Mouse (Mus musculus): ENCODE data around the gene Ints11. TPM values are rescaled to one million over a fixed set of nuclear protein-coding genes. Genes with fewer than 3 reads are reported as not detected.
A peak's percentile ranks its signal among the peaks of the same experiment; 100 is the strongest.

The Ints11 gene
- polyA plus RNA-seq, 1 experiment from 2014 or later = 94.1 TPM

GRCm38 (mm10) chr4:155838187-155839153 is 30.9 kb upstream of the Ints11 start:
- Histone ChIP-seq H3K9ac (no peak overlapping the region), H3K27ac (no peak overlapping the region), H3K9me3 (no peaks in the 10 kb centered on the region), H3K27me3 (peaks cover 24% of the 10 kb centered on the region), H3K4me3 (replicated peaks) (no peak overlapping the region), H3K4me2 (no peak overlapping the region), H3K36me3 (replicated peaks) (peaks cover 2% of the 10 kb centered on the region; the same call in 1 of the 2 replicates), H3K4me1 (peaks cover 36% of the 10 kb centered on the region)
- no peak for ATAC-seq (ENCODE audit: low FRiP score)
- 61% methylated on average over 8 of the region's 8 CpGs for WGBS

GRCm38 (mm10) chr4:155839483-155839910 is 29.8 kb upstream of the Ints11 start, which contains the start of gene Mxra8:
Mxra8 (plus strand) TSS chr4:155839680.
- 0 out of 2 replicates have a peak, but pooled peaks cover 2% of the 10 kb centered on the region for H3K36me3 ChIP-seq (replicated peaks)
- H3K9me3 ChIP-seq = no peaks in the 10 kb centered on the region
- no peak within 1 kb of the TSS for H3K27ac ChIP-seq
- H3K27me3 ChIP-seq = peaks cover 24% of the 10 kb centered on the region
- H3K4me3 ChIP-seq (replicated peaks) = peak within 1 kb of the TSS; percentile 43
- 2% methylated on average over 16 of the region's 16 CpGs for WGBS
- peak; percentile 76 for ATAC-seq (ENCODE audit: low FRiP score)
- H3K9ac ChIP-seq = peak within 1 kb of the TSS; percentile 63
- H3K4me1 ChIP-seq = peaks cover 30% of the 10 kb centered on the region
- peak within 1 kb of the TSS; percentile 71 for H3K4me2 ChIP-seq

- Histone ChIP-seq H3K4me1 (peaks cover 30% of the 10 kb centered on the region), H3K27me3 (peaks cover 24% of the 10 kb centered on the region), H3K36me3 (replicated peaks) (0 out of 2 replicates have a peak, but pooled peaks cover 2% of the 10 kb centered on the region), H3K4me3 (replicated peaks) (peak overlapping the region; percentile 43), H3K9me3 (no peaks in the 10 kb centered on the region), H3K27ac (no peak overlapping the region), H3K9ac (peak overlapping the region; percentile 63), H3K4me2 (peak overlapping the region; percentile 71)
- 9% methylated on average over 8 of the region's 8 CpGs for WGBS
- ATAC-seq (ENCODE audit: low FRiP score) = peak; percentile 47
Measured at GRCm38 (mm10) chr4:155840076-155841002, 29.0 kb upstream of the Ints11 start.

DNA sequence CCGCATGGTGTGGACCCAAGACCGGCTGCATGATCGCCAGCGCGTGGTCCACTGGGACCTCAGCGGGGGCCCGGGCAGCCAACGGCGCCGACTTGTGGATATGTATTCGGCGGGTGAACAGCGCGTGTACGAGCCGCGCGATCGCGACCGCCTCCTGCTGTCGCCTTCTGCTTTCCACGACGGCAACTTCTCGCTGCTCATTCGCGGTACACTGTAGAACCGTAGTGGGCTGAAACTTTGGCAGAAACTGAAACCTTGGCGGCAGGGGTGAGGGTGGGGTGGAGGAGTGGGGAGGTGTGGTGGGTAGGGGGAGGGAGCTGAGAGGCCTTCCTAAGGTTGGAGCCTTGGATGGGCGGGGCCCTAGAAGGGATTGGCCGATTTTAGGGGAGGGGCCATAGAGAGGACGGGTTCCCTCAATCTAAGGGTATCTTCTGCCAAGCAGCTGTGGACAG is 28.3 kb upstream of the Ints11 start:
- peak; percentile 59 for ATAC-seq (ENCODE audit: low FRiP score)
- under 1% methylated on average over 32 of the region's 32 CpGs for WGBS
- peak overlapping the region; percentile 43 for H3K4me3 ChIP-seq (replicated peaks)
- H3K4me2 ChIP-seq = peak overlapping the region; percentile 71
- H3K27me3 ChIP-seq = peaks cover 24% of the 10 kb centered on the region
- peaks cover 30% of the 10 kb centered on the region for H3K4me1 ChIP-seq
- peak overlapping the region; percentile 63 for H3K9ac ChIP-seq
- no peak overlapping the region for H3K27ac ChIP-seq
- H3K9me3 ChIP-seq = no peaks in the 10 kb centered on the region
- 0 out of 2 replicates have a peak, but pooled peaks cover 2% of the 10 kb centered on the region for H3K36me3 ChIP-seq (replicated peaks)

- Histone ChIP-seq H3K27me3 (peaks cover 24% of the 10 kb centered on the region), H3K4me3 (replicated peaks) (peak overlapping the region; percentile 43; the same call in 1 of the 2 replicates), H3K9me3 (no peaks in the 10 kb centered on the region), H3K27ac (no peak overlapping the region), H3K36me3 (replicated peaks) (0 out of 2 replicates have a peak, but pooled peaks cover 2% of the 10 kb centered on the region), H3K4me2 (peak overlapping the region; percentile 71), H3K4me1 (peaks cover 35% of the 10 kb centered on the region), H3K9ac (no peak overlapping the region)
- 0 out of 2 replicates have a peak, but pooled peaks have one; percentile 0 for ATAC-seq (ENCODE audit: low FRiP score)
- 35% methylated on average over 38 of the region's 38 CpGs for WGBS
Measured at GRCm38 (mm10) chr4:155841651-155842270, 27.6 kb upstream of the Ints11 start.

DNA sequence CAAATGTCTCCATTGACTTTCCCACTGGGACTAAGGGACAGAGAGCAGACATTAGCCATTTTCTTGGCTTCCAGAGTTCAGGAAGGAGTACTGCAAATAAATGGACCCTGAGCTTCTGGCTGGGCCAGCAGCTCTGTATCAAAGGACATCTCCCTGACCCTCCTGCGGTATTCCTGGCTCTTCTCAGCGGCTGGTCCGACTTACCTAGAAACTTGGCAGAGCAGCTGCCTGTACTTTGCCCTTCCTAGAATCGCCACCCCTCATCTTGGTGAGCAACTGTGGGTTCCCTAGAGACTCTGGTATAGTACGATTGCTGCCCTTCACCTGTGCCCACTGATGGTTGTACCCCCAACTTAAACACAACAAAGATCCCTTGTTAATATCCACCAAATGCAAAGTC is 26.1 kb upstream of the Ints11 start:
- no peak overlapping the region for H3K4me2 ChIP-seq
- H3K36me3 ChIP-seq (replicated peaks) = 0 out of 2 replicates have a peak, but pooled peaks cover 2% of the 10 kb centered on the region
- no peak overlapping the region for H3K4me3 ChIP-seq (replicated peaks)
- H3K4me1 ChIP-seq = peaks cover 40% of the 10 kb centered on the region
- no peak for ATAC-seq (ENCODE audit: low FRiP score)
- H3K27me3 ChIP-seq = peaks cover 24% of the 10 kb centered on the region
- H3K9me3 ChIP-seq = no peaks in the 10 kb centered on the region
- WGBS = 84% methylated on average over 5 of the region's 5 CpGs
- H3K27ac ChIP-seq = no peak overlapping the region
- H3K9ac ChIP-seq = no peak overlapping the region

DNA sequence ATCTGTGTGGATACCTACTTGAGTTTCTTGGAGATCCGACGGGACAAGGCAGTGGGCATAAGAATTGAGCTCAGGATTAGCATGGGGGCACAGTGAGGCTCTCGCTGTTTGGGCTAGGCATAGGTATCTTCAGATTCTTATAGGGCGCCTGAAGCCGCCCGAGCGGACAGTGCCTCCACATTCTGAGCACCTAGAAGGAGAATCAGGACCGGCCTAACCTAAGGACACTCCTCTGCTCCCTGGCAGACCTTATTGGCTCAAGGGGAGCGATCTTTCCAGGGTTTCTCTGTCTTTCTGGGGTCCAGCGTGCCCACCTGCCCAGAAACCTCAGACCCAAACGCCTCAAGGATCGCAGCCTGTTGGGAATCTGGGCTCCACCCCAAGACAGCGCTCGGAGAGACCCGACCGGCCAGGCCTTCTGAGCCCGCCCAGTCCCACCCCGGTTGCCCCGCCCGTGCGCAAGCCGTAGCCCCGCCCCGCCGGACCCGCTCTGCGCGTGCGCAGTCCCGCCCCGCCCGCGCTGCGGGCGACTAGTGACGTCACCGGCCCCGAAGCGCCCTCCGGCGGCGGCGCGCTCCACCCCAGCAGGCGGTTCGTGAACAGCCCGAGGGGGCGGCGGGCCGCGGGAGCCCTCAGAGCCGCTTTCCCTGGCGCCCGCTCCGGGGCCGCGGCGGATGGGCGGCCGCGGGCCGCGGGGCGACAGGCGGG is 22.3 kb upstream of the Ints11 start, which contains the start of gene Dvl1:
TSS of gene Dvl1 (plus strand) at position 532 of the 708 bp plus-strand sequence.
- peaks cover 6% of the 10 kb centered on the region; the same call in 1 of the 2 replicates for H3K27me3 ChIP-seq
- H3K4me1 ChIP-seq = peaks cover 33% of the 10 kb centered on the region
- H3K27ac ChIP-seq = peak within 1 kb of the TSS; percentile 76
- peak within 1 kb of the TSS; percentile 77 for H3K4me2 ChIP-seq
- peak within 1 kb of the TSS; percentile 90 for H3K9ac ChIP-seq
- H3K9me3 ChIP-seq = no peaks in the 10 kb centered on the region
- 2% methylated on average over 60 of the region's 65 CpGs for WGBS
- 0 out of 2 replicates have a peak, but pooled peaks cover 2% of the 10 kb centered on the region for H3K36me3 ChIP-seq (replicated peaks)
- peak; percentile 94 for ATAC-seq (ENCODE audit: low FRiP score)
- peak within 1 kb of the TSS; percentile 84 for H3K4me3 ChIP-seq (replicated peaks)

- peak overlapping the region; percentile 90 for H3K9ac ChIP-seq
- H3K36me3 ChIP-seq (replicated peaks) = 0 out of 2 replicates have a peak, but pooled peaks cover under 1% of the 10 kb centered on the region
- H3K27ac ChIP-seq = peak overlapping the region; percentile 68; the same call in 1 of the 2 replicates
- H3K4me3 ChIP-seq (replicated peaks) = peak overlapping the region; percentile 84
- peaks cover 33% of the 10 kb centered on the region for H3K4me1 ChIP-seq
- peak; percentile 13 for ATAC-seq (ENCODE audit: low FRiP score)
- 2% methylated on average over 62 of the region's 69 CpGs for WGBS
- H3K9me3 ChIP-seq = no peaks in the 10 kb centered on the region
- H3K4me2 ChIP-seq = peak overlapping the region; percentile 77
- H3K27me3 ChIP-seq = 0 out of 2 replicates have a peak, but pooled peaks cover 2% of the 10 kb centered on the region
Measured at GRCm38 (mm10) chr4:155847591-155848352, 21.6 kb upstream of the Ints11 start.

DNA sequence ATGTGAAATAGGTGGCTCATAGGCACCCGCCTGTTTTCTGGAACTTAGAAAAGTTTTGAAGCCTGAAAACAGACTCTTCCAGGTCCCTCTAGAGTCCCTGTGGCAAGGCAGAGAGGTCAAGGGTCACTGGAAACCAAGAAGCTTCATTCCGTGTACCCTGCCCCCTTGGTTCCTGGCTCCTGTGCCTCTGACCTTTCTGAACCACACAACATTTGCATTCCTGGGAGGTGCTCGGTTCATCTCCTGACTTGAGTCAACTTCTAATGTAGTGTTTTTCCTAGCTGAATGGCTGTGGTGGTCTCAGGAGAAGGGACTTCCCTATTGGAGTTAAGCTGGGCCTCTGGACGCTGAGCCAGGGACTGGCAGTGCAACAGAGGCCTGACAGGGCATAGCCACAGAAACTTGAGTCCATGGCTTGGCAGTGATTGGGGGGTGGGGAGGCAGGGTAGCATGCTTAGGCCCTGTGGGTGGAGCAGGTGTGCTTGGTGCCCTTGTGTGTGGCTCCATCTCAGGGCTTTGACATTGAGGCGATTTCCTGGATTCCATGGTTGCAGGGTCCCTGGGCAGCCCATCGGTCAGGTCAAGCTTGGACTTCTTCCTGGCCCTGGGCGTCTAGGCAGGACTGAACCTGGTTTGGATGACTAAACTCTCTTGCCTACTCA is 20.8 kb upstream of the Ints11 start:
- Histone ChIP-seq H3K9ac (peak overlapping the region; percentile 90), H3K4me3 (replicated peaks) (peak overlapping the region; percentile 84), H3K27ac (no peak overlapping the region), H3K4me1 (peaks cover 33% of the 10 kb centered on the region), H3K36me3 (replicated peaks) (0 out of 2 replicates have a peak, but pooled peaks cover 7% of the 10 kb centered on the region), H3K27me3 (no peaks in the 10 kb centered on the region), H3K4me2 (peak overlapping the region; percentile 77), H3K9me3 (no peaks in the 10 kb centered on the region)
- no peak for ATAC-seq (ENCODE audit: low FRiP score)
- WGBS = 62% methylated on average over 7 of the region's 7 CpGs

DNA sequence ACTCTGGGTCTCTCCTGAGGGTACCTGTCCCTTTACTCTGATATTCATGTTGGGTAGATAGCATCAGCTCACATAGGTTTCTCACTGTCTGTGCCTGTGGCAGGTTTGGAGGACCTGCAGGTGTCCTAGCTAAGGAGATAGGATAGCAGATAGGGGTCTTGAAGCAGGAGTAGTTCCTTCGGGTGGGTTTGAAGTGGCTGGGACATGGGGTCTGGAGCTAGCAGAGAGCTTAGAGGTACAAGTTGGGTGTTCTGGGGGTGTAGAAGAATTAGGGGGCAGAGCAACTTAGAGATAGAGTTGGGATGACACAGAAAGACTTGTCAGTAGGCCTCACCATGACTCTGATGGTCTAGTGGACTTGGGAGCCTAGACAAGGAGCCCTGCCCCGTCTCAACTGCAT is 20.0 kb upstream of the Ints11 start:
- H3K27me3 ChIP-seq = no peaks in the 10 kb centered on the region
- no peaks in the 10 kb centered on the region for H3K9me3 ChIP-seq
- H3K36me3 ChIP-seq (replicated peaks) = peaks cover 15% of the 10 kb centered on the region
- H3K4me2 ChIP-seq = peak overlapping the region; percentile 77
- H3K9ac ChIP-seq = 0 out of 2 replicates have a peak overlapping the region, but pooled peaks have one; percentile 90
- no peak for ATAC-seq (ENCODE audit: low FRiP score)
- no peak overlapping the region for H3K27ac ChIP-seq
- WGBS = 91% methylated on average over 2 of the region's 2 CpGs
- H3K4me3 ChIP-seq (replicated peaks) = no peak overlapping the region
- peaks cover 33% of the 10 kb centered on the region for H3K4me1 ChIP-seq
